Mouse (Mus musculus) ovary, postnatal 36 days (tissue): ENCODE measurements around the gene Esyt1.

Experiments used
- DNase-seq: peaks from one replicate; pipeline ENCODE4 v3.0.0; 2022; ENCODE audit warnings: low spot score, mixed read lengths

Gene Esyt1

DNA sequence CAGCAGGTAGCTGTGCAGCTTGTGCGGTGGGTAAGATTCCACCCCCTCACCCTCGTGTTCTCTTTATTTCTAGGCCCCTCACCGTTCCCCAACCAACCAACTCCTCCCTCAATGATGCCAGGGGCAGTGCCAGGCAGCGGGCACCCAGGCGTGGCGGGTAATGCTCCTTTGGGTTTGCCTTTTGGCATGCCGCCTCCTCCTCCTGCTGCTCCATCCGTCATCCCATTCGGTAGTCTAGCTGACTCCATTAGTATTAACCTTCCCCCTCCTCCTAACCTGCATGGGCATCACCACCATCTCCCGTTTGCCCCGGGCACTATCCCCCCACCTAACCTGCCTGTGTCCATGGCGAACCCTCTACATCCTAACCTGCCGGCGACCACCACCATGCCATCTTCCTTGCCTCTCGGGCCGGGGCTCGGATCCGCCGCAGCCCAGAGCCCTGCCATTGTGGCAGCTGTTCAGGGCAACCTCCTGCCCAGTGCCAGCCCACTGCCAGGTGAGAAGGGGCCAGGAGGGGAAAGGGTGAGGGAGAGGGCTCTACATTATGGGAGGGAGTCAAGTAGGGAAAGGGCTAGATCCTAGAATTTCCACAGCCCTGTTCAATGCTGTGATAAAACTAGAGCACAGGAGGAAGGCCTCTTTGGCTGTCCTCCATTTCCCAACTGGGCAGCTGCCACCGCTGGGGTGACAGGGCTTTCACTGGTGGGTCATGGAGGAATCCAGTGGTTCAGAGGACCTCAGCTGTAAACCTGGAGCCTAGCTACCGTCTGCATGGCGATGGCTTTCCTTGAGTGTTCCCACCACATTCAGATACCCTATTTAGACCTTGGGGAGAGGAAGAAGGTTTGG is 37.6 kb downstream of the Esyt1 start:
- DNase-seq = no peak

- DNase-seq = no peak
Measured at GRCm38 (mm10) chr10:128486370-128486769, 39.3 kb downstream of the Esyt1 start.

GRCm38 (mm10) chr10:128474366-128474765 is 51.3 kb downstream of the Esyt1 start:
- DNase-seq = no peak

DNA sequence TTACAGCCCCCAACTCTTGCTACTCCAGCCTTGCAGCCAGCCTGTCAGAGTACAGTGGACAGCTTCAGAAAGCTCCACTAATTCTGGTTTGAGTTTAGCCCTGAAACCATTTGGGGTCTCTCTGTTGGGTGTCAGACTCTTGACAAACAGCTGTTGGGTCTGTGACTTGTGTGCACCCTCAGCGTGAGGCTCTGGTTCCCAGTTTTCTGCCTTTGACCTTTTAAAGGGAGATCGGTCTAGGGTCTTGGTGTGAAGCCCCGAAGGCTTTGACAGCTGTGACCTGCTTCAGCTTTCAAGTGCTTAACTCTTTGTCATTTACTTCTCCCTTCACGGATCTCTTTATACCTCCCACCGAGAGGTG is 65.4 kb downstream of the Esyt1 start:
- no peak for DNase-seq
